Mouse (Mus musculus) embryonic facial prominence, embryonic 15.5 days (tissue): ENCODE data around the gene Zfp668. TPM values are rescaled to one million over a fixed set of nuclear protein-coding genes. Genes with fewer than 3 reads are reported as not detected.
A peak's percentile ranks its signal among the peaks of the same experiment; 100 is the strongest.

ENCODE experiments used
- ATAC-seq: fragments of 200-750 bp; cut with Nextera tagmentation; 2 replicates; pipeline ENCODE4 v1.8.0; 2017; ENCODE audit warnings: low read depth, moderate TSS enrichment; ENCODE audit not compliant: insufficient number of reproducible peaks, low FRiP score, low TSS enrichment
- H3K27ac ChIP-seq: fragments of 300-500 bp; sonication (generic); replicated peaks from 2 replicates; pipeline ENCODE4 v1.5.1; 2015; ENCODE audit warnings: mild to moderate bottlenecking, inconsistent platforms
- H3K27me3 ChIP-seq: fragments of 300-500 bp; sonication (generic); 2 replicates; pipeline ENCODE4 v1.6.1; 2015; ENCODE audit warnings: inconsistent platforms
- H3K36me3 ChIP-seq: fragments of 300-500 bp; sonication (generic); 2 replicates; pipeline ENCODE4 v1.6.1; 2015; ENCODE audit warnings: mild to moderate bottlenecking, inconsistent platforms
- H3K4me1 ChIP-seq: fragments of 300-500 bp; sonication (generic); 2 replicates; pipeline ENCODE4 v1.6.1; 2015; ENCODE audit warnings: inconsistent platforms
- H3K4me2 ChIP-seq: fragments of 300-500 bp; sonication (generic); replicated peaks from 2 replicates; pipeline ENCODE4 v1.6.1; 2015; ENCODE audit warnings: mild to moderate bottlenecking, inconsistent platforms
- H3K4me3 ChIP-seq: fragments of 300-500 bp; sonication (generic); replicated peaks from 2 replicates; pipeline ENCODE4 v1.5.1; 2015; ENCODE audit warnings: mild to moderate bottlenecking, inconsistent platforms
- H3K9ac ChIP-seq: fragments of 300-500 bp; sonication (generic); 2 replicates; pipeline ENCODE4 v1.6.1; 2015; ENCODE audit warnings: inconsistent platforms
- H3K9me3 ChIP-seq: fragments of 300-500 bp; sonication (generic); replicated peaks from 2 replicates; pipeline ENCODE4 v1.6.1; 2016; ENCODE audit warnings: inconsistent platforms
- whole genome bisulfite sequencing: fragments of 180-500 bp; shearing (Covaris S2); methylation state at CpG from one replicate; pipeline ENCODE4 v1.1.7; 2015; 5-methylcytosine and 5-hydroxymethylcytosine counted together
- polyA plus RNA-seq: library from polyadenylated mRNA; unstranded; fragments of >200 nt; fragmentation: Nextera tagmentation; extraction: Ambion mirVana; gene quantifications from 2 replicates; pipeline ENCODE4 v1.2.1, GENCODE M21; 2015

Zfp668 gene
- polyA plus RNA-seq, 1 experiment from 2014 or later, result 17.7 TPM

DNA sequence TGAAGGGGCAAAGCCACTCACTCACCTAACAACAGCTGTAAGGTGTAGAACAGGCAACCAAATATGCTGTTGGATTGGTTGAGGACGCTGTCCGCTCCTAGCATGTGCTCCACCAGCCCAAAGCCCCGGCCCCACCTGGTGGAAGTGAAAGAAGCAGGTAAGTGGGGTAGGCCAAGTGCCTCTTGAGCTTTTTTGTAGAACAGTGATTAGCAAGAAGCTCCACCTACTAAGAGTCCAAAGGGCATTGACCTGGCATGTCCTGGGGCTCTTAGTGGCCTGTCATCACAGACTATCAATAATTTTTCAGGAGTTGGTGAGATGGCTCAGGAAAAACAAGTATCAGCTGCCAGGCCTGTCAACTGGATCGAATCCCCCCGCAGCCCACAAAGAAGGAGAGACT is 17.9 kb upstream of the Zfp668 start:
- Histone ChIP-seq H3K4me1 (peaks cover 14% of the 10 kb centered on the region), H3K36me3 (peaks cover 15% of the 10 kb centered on the region; the same call in 1 of the 2 replicates), H3K4me2 (peak overlapping the region; percentile 77), H3K9me3 (no peaks in the 10 kb centered on the region), H3K9ac (peak overlapping the region; percentile 63), H3K4me3 (peak overlapping the region; percentile 69), H3K27ac (peak overlapping the region; percentile 85; the same call in 1 of the 2 replicates), H3K27me3 (no peaks in the 10 kb centered on the region)
- ATAC-seq, result no peak
- 64% methylated on average over 5 of the region's 5 CpGs for WGBS

GRCm38 (mm10) chr7:127890798-127891197 is 14.2 kb upstream of the Zfp668 start, which contains the start of gene Prss53:
TSS of gene Prss53 (minus strand) at chr7:127890970.
- Histone ChIP-seq H3K4me2 (no peak within 1 kb of the TSS), H3K4me3 (no peak within 1 kb of the TSS), H3K27me3 (no peaks in the 10 kb centered on the region), H3K27ac (0 out of 2 replicates have a peak within 1 kb of the TSS, but pooled peaks have one; percentile 17), H3K9me3 (no peaks in the 10 kb centered on the region), H3K4me1 (peaks cover 21% of the 10 kb centered on the region), H3K9ac (no peak within 1 kb of the TSS), H3K36me3 (peaks cover 51% of the 10 kb centered on the region)
- ATAC-seq, result no peak
- 25% methylated on average over 4 of the region's 4 CpGs for WGBS

- peaks cover 23% of the 10 kb centered on the region for H3K4me1 ChIP-seq
- no peak overlapping the region for H3K4me2 ChIP-seq
- 74% methylated on average over 3 of the region's 3 CpGs for WGBS
- no peak overlapping the region for H3K4me3 ChIP-seq
- no peaks in the 10 kb centered on the region for H3K9me3 ChIP-seq
- no peaks in the 10 kb centered on the region for H3K27me3 ChIP-seq
- no peak overlapping the region for H3K27ac ChIP-seq
- H3K36me3 ChIP-seq, result peaks cover 69% of the 10 kb centered on the region
- H3K9ac ChIP-seq, result no peak overlapping the region
- no peak for ATAC-seq
Measured at GRCm38 (mm10) chr7:127888821-127889220, 12.2 kb upstream of the Zfp668 start.

- no peak overlapping the region for H3K9ac ChIP-seq
- H3K4me1 ChIP-seq, result peaks cover 31% of the 10 kb centered on the region
- H3K4me2 ChIP-seq, result no peak overlapping the region
- H3K27ac ChIP-seq, result no peak overlapping the region
- 71% methylated on average over 3 of the region's 3 CpGs for WGBS
- no peaks in the 10 kb centered on the region for H3K9me3 ChIP-seq
- H3K27me3 ChIP-seq, result no peaks in the 10 kb centered on the region
- peaks cover 72% of the 10 kb centered on the region for H3K36me3 ChIP-seq
- no peak overlapping the region for H3K4me3 ChIP-seq
- no peak for ATAC-seq
Measured at GRCm38 (mm10) chr7:127887781-127888180, 11.2 kb upstream of the Zfp668 start.

- 77% methylated on average over 8 of the region's 8 CpGs for WGBS
- H3K9ac ChIP-seq, result no peak overlapping the region; the same call in 1 of the 2 replicates
- peaks cover 37% of the 10 kb centered on the region for H3K4me1 ChIP-seq
- no peak for ATAC-seq
- H3K36me3 ChIP-seq, result peaks cover 78% of the 10 kb centered on the region
- no peak overlapping the region for H3K27ac ChIP-seq
- 0 out of 2 replicates have a peak overlapping the region, but pooled peaks have one; percentile 6 for H3K4me2 ChIP-seq
- no peaks in the 10 kb centered on the region for H3K27me3 ChIP-seq
- no peak overlapping the region for H3K4me3 ChIP-seq
- H3K9me3 ChIP-seq, result no peaks in the 10 kb centered on the region
Measured at GRCm38 (mm10) chr7:127887191-127887590, 10.6 kb upstream of the Zfp668 start.

- H3K27me3 ChIP-seq, result no peaks in the 10 kb centered on the region
- peaks cover 84% of the 10 kb centered on the region for H3K36me3 ChIP-seq
- H3K4me2 ChIP-seq, result 0 out of 2 replicates have a peak overlapping the region, but pooled peaks have one; percentile 6
- H3K9ac ChIP-seq, result no peak overlapping the region
- no peak overlapping the region for H3K4me3 ChIP-seq
- 87% methylated on average over 6 of the region's 6 CpGs for WGBS
- peaks cover 37% of the 10 kb centered on the region for H3K4me1 ChIP-seq
- no peak for ATAC-seq
- peak overlapping the region; percentile 6; the same call in 1 of the 2 replicates for H3K27ac ChIP-seq
- no peaks in the 10 kb centered on the region for H3K9me3 ChIP-seq
Measured at GRCm38 (mm10) chr7:127886551-127886950, 9.9 kb upstream of the Zfp668 start.

DNA sequence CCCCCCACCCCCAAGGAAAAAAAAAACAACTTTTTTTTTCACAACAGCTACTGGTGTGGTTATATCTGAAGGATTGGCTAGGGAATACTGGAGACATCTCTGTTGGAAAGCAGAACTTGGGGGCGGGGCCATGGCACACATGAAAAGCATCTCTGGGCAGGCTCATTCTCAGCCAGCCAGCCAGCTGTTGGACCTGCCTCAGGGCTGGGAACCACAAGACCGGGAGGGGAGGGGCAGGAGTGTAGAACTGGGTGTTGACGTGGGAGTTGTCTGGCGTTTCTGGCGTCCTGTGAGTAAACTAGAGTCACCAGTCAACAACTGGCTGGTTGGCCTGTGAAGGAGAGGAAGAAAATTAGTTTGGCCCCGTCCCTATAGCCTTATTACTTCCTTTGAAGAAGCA is 9.3 kb upstream of the Zfp668 start:
- 35% methylated on average over 6 of the region's 6 CpGs for WGBS
- H3K27me3 ChIP-seq, result no peaks in the 10 kb centered on the region
- no peak overlapping the region for H3K9ac ChIP-seq
- no peak for ATAC-seq
- no peak overlapping the region for H3K4me2 ChIP-seq
- peaks cover 37% of the 10 kb centered on the region for H3K4me1 ChIP-seq
- peaks cover 90% of the 10 kb centered on the region for H3K36me3 ChIP-seq
- H3K9me3 ChIP-seq, result no peaks in the 10 kb centered on the region
- peak overlapping the region; percentile 6; the same call in 1 of the 2 replicates for H3K27ac ChIP-seq
- no peak overlapping the region for H3K4me3 ChIP-seq

- Histone ChIP-seq H3K27me3 (no peaks in the 10 kb centered on the region), H3K4me3 (no peak overlapping the region), H3K4me1 (peaks cover 38% of the 10 kb centered on the region), H3K9ac (no peak overlapping the region), H3K4me2 (no peak overlapping the region), H3K36me3 (peaks cover 76% of the 10 kb centered on the region), H3K9me3 (no peaks in the 10 kb centered on the region), H3K27ac (no peak overlapping the region)
- ATAC-seq, result no peak
- WGBS, result 84% methylated on average over 12 of the region's 12 CpGs
Measured at GRCm38 (mm10) chr7:127880431-127880830, 3.8 kb upstream of the Zfp668 start.

DNA sequence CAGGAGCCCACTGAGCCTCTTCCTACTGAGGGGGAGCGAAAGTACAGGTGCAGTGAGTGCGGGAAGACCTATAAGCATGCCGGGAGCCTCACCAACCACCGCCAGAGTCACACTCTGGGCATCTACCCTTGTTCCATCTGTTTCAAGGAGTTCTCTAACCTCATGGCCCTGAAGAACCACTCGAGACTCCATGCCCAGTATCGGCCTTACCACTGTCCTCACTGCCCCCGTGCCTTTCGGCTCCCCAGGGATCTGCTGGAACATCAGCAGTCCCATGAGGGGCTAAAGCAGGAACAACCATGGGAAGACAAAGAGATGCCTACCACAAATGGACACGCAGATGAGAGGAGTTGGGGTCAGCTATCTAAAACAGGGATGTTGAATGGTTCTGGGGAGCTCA is 2.7 kb upstream of the Zfp668 start:
- peaks cover 38% of the 10 kb centered on the region for H3K4me1 ChIP-seq

DNA sequence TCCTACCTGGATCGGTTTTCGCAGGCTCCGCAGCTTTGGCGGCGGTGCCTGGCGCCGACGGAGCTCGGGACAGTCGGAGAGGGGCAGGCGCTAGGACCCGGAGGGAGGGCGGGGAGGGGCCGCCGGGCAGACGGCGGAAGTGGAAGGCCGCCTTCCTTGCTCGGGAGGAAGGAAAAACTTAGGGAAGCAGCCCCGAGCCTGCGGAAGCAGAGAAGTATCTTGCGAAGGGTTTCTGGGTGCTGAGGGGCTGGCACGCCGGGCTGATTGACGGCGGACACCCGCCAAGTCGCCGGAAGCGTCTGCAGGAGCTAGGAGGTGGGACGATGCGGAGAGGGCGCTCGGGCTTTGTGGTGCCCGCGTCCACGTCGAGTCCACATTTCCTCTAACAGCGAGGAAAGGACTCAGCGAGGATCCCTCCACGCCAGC is 574 bp downstream of the Zfp668 start, which contains the start of gene Zfp646:
Gene Zfp646 (plus strand): TSS at position 181 of the 426 bp plus-strand sequence.
- peak; percentile 92 for ATAC-seq
- Histone ChIP-seq H3K27me3 (no peaks in the 10 kb centered on the region), H3K4me3 (peak within 1 kb of the TSS; percentile 82), H3K9ac (peak within 1 kb of the TSS; percentile 93), H3K4me1 (peaks cover 23% of the 10 kb centered on the region), H3K27ac (peak within 1 kb of the TSS; percentile 99), H3K9me3 (no peaks in the 10 kb centered on the region), H3K4me2 (peak within 1 kb of the TSS; percentile 76), H3K36me3 (peaks cover 39% of the 10 kb centered on the region)
- WGBS, result 0% methylated on average over 40 of the region's 41 CpGs

More for the DNA sequence above, 2.7 kb upstream of the Zfp668 start:
- no peak overlapping the region for H3K9ac ChIP-seq
- peaks cover 65% of the 10 kb centered on the region for H3K36me3 ChIP-seq
- no peak for ATAC-seq
- H3K4me3 ChIP-seq, result no peak overlapping the region
- H3K27ac ChIP-seq, result no peak overlapping the region
- H3K4me2 ChIP-seq, result no peak overlapping the region
- H3K27me3 ChIP-seq, result no peaks in the 10 kb centered on the region
- H3K9me3 ChIP-seq, result no peaks in the 10 kb centered on the region
- 94% methylated on average over 9 of the region's 9 CpGs for WGBS

DNA sequence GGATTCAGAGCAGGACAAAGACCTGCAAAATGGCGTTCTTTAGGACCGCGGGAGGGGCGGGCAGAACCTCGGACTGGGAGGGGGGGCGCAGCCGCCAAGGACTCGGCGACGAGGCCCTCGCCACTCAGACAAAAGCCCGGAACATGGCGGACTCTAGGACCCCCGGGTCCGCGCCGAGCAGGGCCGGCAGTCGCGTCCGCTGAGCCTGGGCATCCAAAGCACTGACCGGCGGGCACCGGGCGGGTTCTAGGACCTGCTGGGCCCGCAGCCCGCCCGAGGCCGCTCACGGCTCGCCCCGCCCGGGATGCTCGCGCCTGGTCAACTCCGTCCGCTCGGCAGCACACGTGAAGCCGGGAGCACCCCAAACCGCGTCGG is 1.0 kb downstream of the Zfp668 start:
- ATAC-seq, result peak; percentile 94
- Histone ChIP-seq H3K27ac (peak overlapping the region; percentile 99), H3K9me3 (no peaks in the 10 kb centered on the region), H3K4me1 (peaks cover 23% of the 10 kb centered on the region), H3K4me3 (peak overlapping the region; percentile 82), H3K27me3 (no peaks in the 10 kb centered on the region), H3K4me2 (peak overlapping the region; percentile 76), H3K9ac (peak overlapping the region; percentile 93), H3K36me3 (peaks cover 35% of the 10 kb centered on the region)
- under 1% methylated on average over 43 of the region's 43 CpGs for WGBS
